Mouse (Mus musculus): ENCODE results near the gene Slc13a2. TPM values are rescaled to one million over a fixed set of nuclear protein-coding genes. Genes with fewer than 3 reads are reported as not detected.

The Slc13a2 gene
- total and polyA plus RNA-seq, 2 experiments from 2014 or later, result not detected

DNA sequence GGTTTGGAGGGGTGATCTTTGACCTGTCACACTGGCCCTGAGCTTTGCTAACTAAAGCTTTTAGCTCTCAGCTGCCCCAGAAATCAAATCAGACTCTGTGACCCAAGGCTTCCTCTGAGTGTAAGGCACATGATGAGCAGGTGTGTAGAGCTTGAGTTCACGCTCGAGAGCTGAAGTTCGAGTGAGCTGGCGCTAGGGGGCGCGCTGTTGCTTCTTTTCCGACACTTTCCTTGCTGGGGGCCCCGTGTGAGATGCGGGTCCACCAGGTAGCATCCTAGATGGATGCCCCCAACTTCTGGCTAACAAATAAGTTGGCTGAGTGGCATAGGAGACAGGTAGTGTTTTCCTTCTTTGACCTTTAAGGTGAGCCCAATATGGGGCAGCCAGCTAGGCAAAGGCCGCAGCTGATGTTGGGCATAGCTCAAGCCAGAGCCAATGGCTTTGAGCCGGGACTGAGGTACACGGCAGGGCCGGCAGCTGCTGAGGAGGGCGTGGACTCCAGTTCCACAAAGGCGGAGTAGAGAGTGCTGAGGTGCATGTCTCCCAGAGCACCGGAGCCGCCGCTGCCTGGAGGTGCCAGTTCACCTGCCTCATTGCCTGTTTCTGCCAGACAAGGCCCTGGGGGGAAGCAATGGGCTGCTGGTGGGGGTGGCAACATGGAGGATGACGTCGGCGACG is 63.5 kb downstream of the Slc13a2 start:
- 17% methylated on average over 22 of the region's 22 CpGs for WGBS
- TF ChIP-seq CTCF (IDR thresholded peaks at IDR 0.05; ENCODE audit: low read depth), result peak; percentile 29
- no peak for TF ChIP-seq EP300 (IDR thresholded peaks at IDR 0.05; ENCODE audit: low read depth)
- H3K4me3 ChIP-seq (ENCODE audit: low read depth, low read length), result no peak overlapping the region
- H3K9ac ChIP-seq (replicated peaks; ENCODE audit: low read depth, low read length), result no peak overlapping the region
- no peak for DNase-seq (ENCODE audit: low spot score)
- no peak overlapping the region for H3K4me2 ChIP-seq (ENCODE audit: low read depth, low read length)
- ATAC-seq (ENCODE audit: insufficient read depth, low read depth), result no peak
- H3K27ac ChIP-seq (ENCODE audit: low read depth), result no peak overlapping the region
- H3K9me3 ChIP-seq (replicated peaks; ENCODE audit: control insufficient read depth, low read length), result no peaks in the 10 kb centered on the region
- no peaks in the 10 kb centered on the region for H3K36me3 ChIP-seq (replicated peaks; ENCODE audit: control insufficient read depth, insufficient read depth, low read length)
- no peaks in the 10 kb centered on the region for H3K4me1 ChIP-seq (ENCODE audit: control insufficient read depth, insufficient read depth)
- H3K27me3 ChIP-seq (ENCODE audit: control insufficient read depth, insufficient read depth, low read length), result no peaks in the 10 kb centered on the region

GRCm38 (mm10) chr11:78355471-78356238 is 66.4 kb downstream of the Slc13a2 start:
- ATAC-seq (ENCODE audit: insufficient read depth, low read depth) (no peak), DNase-seq (ENCODE audit: low spot score) (no peak)
- H3K9me3 ChIP-seq (replicated peaks; ENCODE audit: control insufficient read depth, low read length), result no peaks in the 10 kb centered on the region
- no peak overlapping the region for H3K4me2 ChIP-seq (ENCODE audit: low read depth, low read length)
- no peak overlapping the region for H3K27ac ChIP-seq (ENCODE audit: low read depth)
- no peaks in the 10 kb centered on the region for H3K36me3 ChIP-seq (replicated peaks; ENCODE audit: control insufficient read depth, insufficient read depth, low read length)
- TF ChIP-seq CTCF (IDR thresholded peaks at IDR 0.05; ENCODE audit: low read depth) (peak; percentile 70), EP300 (IDR thresholded peaks at IDR 0.05; ENCODE audit: low read depth) (no peak)
- H3K4me3 ChIP-seq (ENCODE audit: low read depth, low read length), result no peak overlapping the region
- H3K27me3 ChIP-seq (ENCODE audit: control insufficient read depth, insufficient read depth, low read length), result no peaks in the 10 kb centered on the region
- WGBS, result 33% methylated on average over 4 of the region's 4 CpGs
- no peaks in the 10 kb centered on the region for H3K4me1 ChIP-seq (ENCODE audit: control insufficient read depth, insufficient read depth)
- no peak overlapping the region for H3K9ac ChIP-seq (replicated peaks; ENCODE audit: low read depth, low read length)

DNA sequence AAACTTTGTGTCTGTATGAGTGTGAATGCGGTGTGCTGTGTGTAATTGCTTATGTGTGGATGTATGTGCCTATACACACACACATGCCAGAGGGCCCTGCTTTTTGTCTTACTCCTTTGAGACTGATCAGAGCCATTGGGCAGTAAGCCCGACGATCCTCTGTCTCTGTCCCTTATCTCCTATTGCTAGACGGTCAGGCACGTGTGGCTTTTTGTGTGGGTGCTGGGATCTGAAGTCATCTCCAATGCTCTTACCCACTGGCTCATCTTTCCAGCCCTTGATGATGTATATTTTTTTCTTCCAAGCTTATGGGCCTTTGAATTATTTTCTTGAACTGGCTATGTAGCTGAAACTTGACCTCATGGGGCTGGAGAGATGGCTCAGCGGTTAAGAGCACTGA is 67.1 kb downstream of the Slc13a2 start:
- H3K4me3 ChIP-seq (ENCODE audit: low read depth, low read length), result no peak overlapping the region
- H3K9ac ChIP-seq (replicated peaks; ENCODE audit: low read depth, low read length), result no peak overlapping the region
- DNase-seq (ENCODE audit: low spot score), result no peak
- H3K4me1 ChIP-seq (ENCODE audit: control insufficient read depth, insufficient read depth), result peaks cover 2% of the 10 kb centered on the region; the same call in 1 of the 2 replicates
- H3K4me2 ChIP-seq (ENCODE audit: low read depth, low read length), result no peak overlapping the region
- WGBS, result 50% methylated on average over 6 of the region's 6 CpGs
- no peaks in the 10 kb centered on the region for H3K27me3 ChIP-seq (ENCODE audit: control insufficient read depth, insufficient read depth, low read length)
- ATAC-seq (ENCODE audit: insufficient read depth, low read depth), result no peak
- TF ChIP-seq EP300 (IDR thresholded peaks at IDR 0.05; ENCODE audit: low read depth) (no peak), CTCF (IDR thresholded peaks at IDR 0.05; ENCODE audit: low read depth) (no peak)
- H3K9me3 ChIP-seq (replicated peaks; ENCODE audit: control insufficient read depth, low read length), result no peaks in the 10 kb centered on the region
- H3K36me3 ChIP-seq (replicated peaks; ENCODE audit: control insufficient read depth, insufficient read depth, low read length), result no peaks in the 10 kb centered on the region
- no peak overlapping the region for H3K27ac ChIP-seq (ENCODE audit: low read depth)

DNA sequence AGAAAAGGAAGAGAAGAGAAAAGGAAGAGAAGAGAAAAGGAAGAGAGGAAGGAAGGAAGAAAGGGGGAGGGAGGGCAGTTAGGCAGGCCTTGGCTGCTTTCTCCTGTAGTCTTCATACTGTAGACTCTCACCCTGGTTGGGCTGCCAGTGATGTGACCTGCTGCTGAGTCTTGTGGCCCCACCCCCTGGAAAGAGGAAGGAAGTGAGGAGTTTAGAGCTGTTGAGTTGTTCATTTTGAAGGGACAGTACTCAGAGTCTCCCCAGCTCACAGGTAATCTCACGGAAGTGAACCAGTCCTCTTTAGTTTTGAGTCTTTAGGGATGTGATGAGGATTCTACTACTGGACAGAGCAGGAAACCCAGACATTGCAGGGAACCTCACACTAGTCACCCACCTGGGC is 68.9 kb downstream of the Slc13a2 start:
- Histone ChIP-seq H3K9me3 (replicated peaks; ENCODE audit: control insufficient read depth, low read length) (no peaks in the 10 kb centered on the region), H3K36me3 (replicated peaks; ENCODE audit: control insufficient read depth, insufficient read depth, low read length) (peaks cover 5% of the 10 kb centered on the region; the same call in 1 of the 2 replicates), H3K27ac (ENCODE audit: low read depth) (no peak overlapping the region), H3K9ac (replicated peaks; ENCODE audit: low read depth, low read length) (no peak overlapping the region), H3K4me1 (ENCODE audit: control insufficient read depth, insufficient read depth) (peaks cover 5% of the 10 kb centered on the region; the same call in 1 of the 2 replicates), H3K27me3 (ENCODE audit: control insufficient read depth, insufficient read depth, low read length) (no peaks in the 10 kb centered on the region), H3K4me2 (ENCODE audit: low read depth, low read length) (no peak overlapping the region), H3K4me3 (ENCODE audit: low read depth, low read length) (no peak overlapping the region)
- DNase-seq (ENCODE audit: low spot score) (no peak), ATAC-seq (ENCODE audit: insufficient read depth, low read depth) (no peak)
- TF ChIP-seq CTCF (IDR thresholded peaks at IDR 0.05; ENCODE audit: low read depth), result no peak
- WGBS, result 58% methylated on average over 1 of the region's 1 CpGs

- ATAC-seq (ENCODE audit: insufficient read depth, low read depth), result no peak
- Histone ChIP-seq H3K27ac (ENCODE audit: low read depth) (no peak overlapping the region), H3K36me3 (replicated peaks; ENCODE audit: control insufficient read depth, insufficient read depth, low read length) (peaks cover 6% of the 10 kb centered on the region; the same call in 1 of the 2 replicates), H3K4me1 (ENCODE audit: control insufficient read depth, insufficient read depth) (peaks cover 20% of the 10 kb centered on the region), H3K4me2 (ENCODE audit: low read depth, low read length) (no peak overlapping the region), H3K9me3 (replicated peaks; ENCODE audit: control insufficient read depth, low read length) (no peaks in the 10 kb centered on the region), H3K9ac (replicated peaks; ENCODE audit: low read depth, low read length) (no peak overlapping the region), H3K4me3 (ENCODE audit: low read depth, low read length) (no peak overlapping the region), H3K27me3 (ENCODE audit: control insufficient read depth, insufficient read depth, low read length) (no peaks in the 10 kb centered on the region)
- DNase-seq (ENCODE audit: low spot score), result no peak
- no peak for TF ChIP-seq CTCF (IDR thresholded peaks at IDR 0.05; ENCODE audit: low read depth)
- TF ChIP-seq EP300 (IDR thresholded peaks at IDR 0.05; ENCODE audit: low read depth), result no peak
- WGBS, result 53% methylated on average over 4 of the region's 4 CpGs
Measured at GRCm38 (mm10) chr11:78349441-78350358, 72.3 kb downstream of the Slc13a2 start.
